Mouse (Mus musculus): ENCODE results near the gene Elf5. TPM values are rescaled to one million over a fixed set of nuclear protein-coding genes. Genes with fewer than 3 reads are reported as not detected.
A peak's percentile ranks its signal among the peaks of the same experiment; 100 is the strongest.

Gene Elf5
- polyA plus RNA-seq, 1 experiment from 2014 or later = not detected

DNA sequence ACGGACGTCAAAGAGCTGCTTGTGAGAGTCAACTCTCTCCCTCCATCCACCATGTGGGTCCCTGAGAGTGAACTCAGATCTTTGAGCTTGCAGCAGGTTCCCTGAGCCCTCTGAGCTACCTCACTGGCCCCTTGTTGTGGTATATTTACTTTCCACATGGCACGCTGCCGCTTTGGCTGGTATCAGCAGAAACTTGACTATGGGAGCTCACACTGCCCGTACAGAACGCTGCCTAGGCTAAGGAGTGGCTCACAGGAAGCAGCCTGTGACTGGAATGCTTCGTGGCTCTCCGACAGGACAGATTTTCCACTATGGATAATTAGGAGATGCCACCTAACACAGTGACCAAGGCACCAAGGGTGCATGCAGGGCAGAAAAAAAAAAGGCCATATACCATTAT is 49.7 kb downstream of the Elf5 start:
- no peak overlapping the region for H3K4me3 ChIP-seq
- H3K27me3 ChIP-seq (replicated peaks) = no peaks in the 10 kb centered on the region
- WGBS = 85% methylated on average over 8 of the region's 8 CpGs
- H3K9ac ChIP-seq = no peak overlapping the region
- no peak for ATAC-seq (replicated peaks)
- no peaks in the 10 kb centered on the region for H3K9me3 ChIP-seq
- 0 out of 2 replicates have a peak overlapping the region, but pooled peaks have one; percentile 48 for H3K27ac ChIP-seq
- H3K4me2 ChIP-seq = no peak overlapping the region
- H3K4me1 ChIP-seq = no peaks in the 10 kb centered on the region
- peaks cover 35% of the 10 kb centered on the region for H3K36me3 ChIP-seq (replicated peaks)

- no peak overlapping the region for H3K4me3 ChIP-seq
Observed at GRCm38 (mm10) chr2:103461743-103462142, 50.3 kb downstream of the Elf5 start.

GRCm38 (mm10) chr2:103462746-103463145 is 51.3 kb downstream of the Elf5 start:
- H3K4me1 ChIP-seq = no peaks in the 10 kb centered on the region
- H3K27me3 ChIP-seq (replicated peaks) = no peaks in the 10 kb centered on the region
- H3K27ac ChIP-seq = no peak overlapping the region
- no peak overlapping the region for H3K9ac ChIP-seq
- no peaks in the 10 kb centered on the region for H3K9me3 ChIP-seq
- WGBS = 93% methylated on average over 5 of the region's 5 CpGs
- peaks cover 34% of the 10 kb centered on the region for H3K36me3 ChIP-seq (replicated peaks)
- no peak overlapping the region for H3K4me3 ChIP-seq
- no peak overlapping the region for H3K4me2 ChIP-seq
- no peak for ATAC-seq (replicated peaks)

More at GRCm38 (mm10) chr2:103461743-103462142, 50.3 kb downstream of the Elf5 start:
- no peaks in the 10 kb centered on the region for H3K27me3 ChIP-seq (replicated peaks)
- 60% methylated on average over 9 of the region's 9 CpGs for WGBS
- H3K4me2 ChIP-seq = no peak overlapping the region
- ATAC-seq (replicated peaks) = no peak
- no peak overlapping the region for H3K27ac ChIP-seq
- peaks cover 34% of the 10 kb centered on the region for H3K36me3 ChIP-seq (replicated peaks)
- H3K9ac ChIP-seq = no peak overlapping the region
- H3K9me3 ChIP-seq = no peaks in the 10 kb centered on the region
- no peaks in the 10 kb centered on the region for H3K4me1 ChIP-seq

DNA sequence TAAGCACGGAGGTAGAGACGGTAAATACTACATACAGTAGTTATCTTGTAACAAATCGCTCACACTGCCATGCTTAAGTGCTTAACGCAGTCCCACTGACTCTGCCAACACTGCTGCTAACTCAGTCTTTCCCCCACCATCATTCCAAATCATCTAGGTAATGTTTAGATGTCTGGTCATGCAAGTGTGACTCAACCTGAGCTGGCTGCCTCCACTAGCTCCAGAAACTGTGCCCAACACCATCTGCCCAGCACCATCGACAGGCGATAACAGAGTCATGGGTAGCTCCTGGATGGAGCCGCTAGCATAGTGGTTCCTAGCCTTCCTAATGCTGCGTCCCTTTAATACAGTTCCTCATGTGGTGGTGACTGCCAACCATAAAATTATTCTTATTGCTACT is 53.0 kb downstream of the Elf5 start:
- 95% methylated on average over 8 of the region's 8 CpGs for WGBS
- ATAC-seq (replicated peaks) = no peak
- H3K9ac ChIP-seq = no peak overlapping the region
- H3K27ac ChIP-seq = no peak overlapping the region
- H3K36me3 ChIP-seq (replicated peaks) = peaks cover 26% of the 10 kb centered on the region
- H3K4me3 ChIP-seq = no peak overlapping the region
- H3K9me3 ChIP-seq = no peaks in the 10 kb centered on the region
- H3K27me3 ChIP-seq (replicated peaks) = no peaks in the 10 kb centered on the region
- H3K4me2 ChIP-seq = no peak overlapping the region
- no peaks in the 10 kb centered on the region for H3K4me1 ChIP-seq

- no peak overlapping the region for H3K4me2 ChIP-seq
- no peak overlapping the region for H3K27ac ChIP-seq
- no peaks in the 10 kb centered on the region for H3K4me1 ChIP-seq
- H3K4me3 ChIP-seq = no peak overlapping the region
- no peaks in the 10 kb centered on the region for H3K9me3 ChIP-seq
- peaks cover 23% of the 10 kb centered on the region; the same call in 1 of the 2 replicates for H3K36me3 ChIP-seq (replicated peaks)
- H3K27me3 ChIP-seq (replicated peaks) = no peaks in the 10 kb centered on the region
- ATAC-seq (replicated peaks) = no peak
- WGBS = 95% methylated on average over 11 of the region's 11 CpGs
- H3K9ac ChIP-seq = no peak overlapping the region
Observed at GRCm38 (mm10) chr2:103465429-103465828, 53.9 kb downstream of the Elf5 start.

DNA sequence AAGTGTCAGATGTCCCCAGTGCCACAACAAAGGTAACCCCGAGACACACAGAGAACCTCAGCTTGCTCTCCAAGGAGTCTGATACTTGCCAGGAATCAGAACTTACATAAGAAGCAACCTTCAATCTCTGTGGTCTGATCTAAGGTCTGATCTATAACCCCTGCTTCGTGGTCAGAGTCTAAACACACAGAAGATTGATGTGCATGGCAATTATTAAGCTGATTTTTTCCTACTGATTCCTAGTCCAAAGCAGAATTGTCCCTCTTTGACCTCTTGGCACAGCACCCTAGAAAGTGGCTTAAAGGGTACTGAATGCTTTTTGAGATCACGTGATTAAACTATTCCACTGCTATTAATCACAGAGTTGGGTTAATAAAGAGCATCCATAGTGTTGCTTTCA is 54.8 kb downstream of the Elf5 start:
- H3K4me3 ChIP-seq = no peak overlapping the region
- WGBS = 87% methylated on average over 3 of the region's 3 CpGs
- peaks cover 20% of the 10 kb centered on the region; the same call in 1 of the 2 replicates for H3K36me3 ChIP-seq (replicated peaks)
- no peak overlapping the region for H3K27ac ChIP-seq
- ATAC-seq (replicated peaks) = no peak
- H3K4me2 ChIP-seq = no peak overlapping the region
- H3K9ac ChIP-seq = no peak overlapping the region
- no peaks in the 10 kb centered on the region for H3K9me3 ChIP-seq
- H3K27me3 ChIP-seq (replicated peaks) = no peaks in the 10 kb centered on the region
- no peaks in the 10 kb centered on the region for H3K4me1 ChIP-seq

- no peak for ATAC-seq (replicated peaks)
- no peak overlapping the region for H3K4me2 ChIP-seq
- H3K27ac ChIP-seq = no peak overlapping the region
- no peak overlapping the region for H3K9ac ChIP-seq
- 93% methylated on average over 10 of the region's 10 CpGs for WGBS
- no peaks in the 10 kb centered on the region for H3K4me1 ChIP-seq
- no peak overlapping the region for H3K4me3 ChIP-seq
- H3K36me3 ChIP-seq (replicated peaks) = peaks cover 20% of the 10 kb centered on the region; the same call in 1 of the 2 replicates
- no peaks in the 10 kb centered on the region for H3K27me3 ChIP-seq (replicated peaks)
- H3K9me3 ChIP-seq = no peaks in the 10 kb centered on the region
Observed at GRCm38 (mm10) chr2:103466984-103467588, 55.6 kb downstream of the Elf5 start.

GRCm38 (mm10) chr2:103473362-103473761 is 61.9 kb downstream of the Elf5 start:
- Histone ChIP-seq H3K9me3 (no peaks in the 10 kb centered on the region), H3K4me2 (no peak overlapping the region), H3K27ac (no peak overlapping the region), H3K9ac (no peak overlapping the region), H3K36me3 (replicated peaks) (peaks cover 13% of the 10 kb centered on the region; the same call in 1 of the 2 replicates), H3K27me3 (replicated peaks) (no peaks in the 10 kb centered on the region), H3K4me1 (no peaks in the 10 kb centered on the region), H3K4me3 (no peak overlapping the region)
- 98% methylated on average over 3 of the region's 3 CpGs for WGBS
- no peak for ATAC-seq (replicated peaks)

DNA sequence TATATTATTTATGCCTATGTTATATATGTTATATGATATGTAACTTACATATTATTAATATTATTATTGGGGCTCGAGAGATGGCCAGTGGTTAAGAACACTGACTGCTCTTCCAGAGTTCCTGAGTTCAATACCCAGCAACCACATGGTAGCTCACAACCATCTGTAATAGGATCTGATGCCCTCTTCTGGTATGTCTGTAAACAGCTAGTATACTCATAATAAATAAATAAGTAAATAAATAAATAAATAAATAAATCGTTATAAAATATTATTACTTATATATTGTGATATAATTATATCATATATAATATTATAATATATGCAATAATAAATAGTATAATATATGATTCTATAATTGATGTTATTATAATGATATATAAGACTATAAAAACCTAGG is 64.7 kb downstream of the Elf5 start:
- Histone ChIP-seq H3K4me3 (no peak overlapping the region), H3K4me1 (no peaks in the 10 kb centered on the region)
- 96% methylated on average over 2 of the region's 2 CpGs for WGBS

GRCm38 (mm10) chr2:103476657-103477056 is 65.2 kb downstream of the Elf5 start:
- Histone ChIP-seq H3K9ac (no peak overlapping the region), H3K27ac (no peak overlapping the region), H3K9me3 (no peaks in the 10 kb centered on the region), H3K27me3 (replicated peaks) (no peaks in the 10 kb centered on the region), H3K4me3 (no peak overlapping the region), H3K4me2 (no peak overlapping the region), H3K4me1 (no peaks in the 10 kb centered on the region), H3K36me3 (replicated peaks) (peaks cover 7% of the 10 kb centered on the region; the same call in 1 of the 2 replicates)
- 91% methylated on average over 11 of the region's 11 CpGs for WGBS
- no peak for ATAC-seq (replicated peaks)

More for the DNA sequence above, 64.7 kb downstream of the Elf5 start:
- Histone ChIP-seq H3K9ac (no peak overlapping the region), H3K27ac (no peak overlapping the region), H3K9me3 (no peaks in the 10 kb centered on the region), H3K27me3 (replicated peaks) (no peaks in the 10 kb centered on the region), H3K36me3 (replicated peaks) (peaks cover 7% of the 10 kb centered on the region; the same call in 1 of the 2 replicates), H3K4me2 (no peak overlapping the region)
- no peak for ATAC-seq (replicated peaks)

DNA sequence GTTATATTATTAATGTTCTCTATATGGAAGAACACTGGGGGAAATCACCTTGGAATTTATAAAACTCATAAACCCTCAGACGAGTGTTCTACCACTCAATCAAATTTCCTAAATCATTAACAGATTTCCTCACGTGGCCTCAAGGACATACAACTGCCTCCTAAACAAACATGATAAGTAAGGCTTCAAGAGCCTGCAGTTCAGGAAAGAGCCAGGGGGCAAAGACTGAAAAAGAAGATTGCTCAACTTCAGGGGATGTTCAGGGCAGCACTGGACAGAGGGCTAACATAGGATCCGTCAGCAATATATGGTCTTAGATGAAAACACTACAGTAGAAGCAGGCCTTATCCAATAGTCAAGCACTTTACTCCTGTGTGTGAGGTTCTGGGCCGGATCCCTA is 66.0 kb downstream of the Elf5 start:
- no peak overlapping the region for H3K9ac ChIP-seq
- peaks cover 7% of the 10 kb centered on the region; the same call in 1 of the 2 replicates for H3K36me3 ChIP-seq (replicated peaks)
- 85% methylated on average over 4 of the region's 4 CpGs for WGBS
- no peak overlapping the region for H3K4me3 ChIP-seq
- no peak for ATAC-seq (replicated peaks)
- no peak overlapping the region for H3K27ac ChIP-seq
- H3K4me1 ChIP-seq = no peaks in the 10 kb centered on the region; the same call in 1 of the 2 replicates
- H3K9me3 ChIP-seq = no peaks in the 10 kb centered on the region
- no peak overlapping the region for H3K4me2 ChIP-seq
- H3K27me3 ChIP-seq (replicated peaks) = no peaks in the 10 kb centered on the region

DNA sequence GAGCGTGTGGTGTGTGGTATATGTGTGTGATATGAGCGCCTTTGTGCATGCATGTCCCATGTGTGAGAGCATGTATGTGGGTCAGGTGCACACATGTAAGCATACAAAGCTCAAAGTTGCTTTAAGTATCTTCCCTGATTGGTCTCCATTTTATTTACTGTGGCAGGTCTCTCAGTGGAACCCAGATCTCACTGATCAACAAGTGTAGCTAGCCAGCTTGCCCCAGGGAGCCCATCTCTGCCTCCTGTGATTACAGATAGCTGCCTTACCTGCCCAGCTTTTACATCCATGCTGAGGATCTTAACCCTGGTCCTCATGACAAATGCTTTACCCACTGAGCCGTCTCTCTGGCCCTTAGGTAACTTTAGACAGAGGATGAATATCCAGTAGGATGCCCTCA is 66.8 kb downstream of the Elf5 start:
- H3K9me3 ChIP-seq = no peaks in the 10 kb centered on the region
- H3K27ac ChIP-seq = no peak overlapping the region
- no peaks in the 10 kb centered on the region for H3K36me3 ChIP-seq (replicated peaks)
- H3K4me2 ChIP-seq = no peak overlapping the region
- H3K4me1 ChIP-seq = peaks cover 3% of the 10 kb centered on the region
- no peaks in the 10 kb centered on the region for H3K27me3 ChIP-seq (replicated peaks)
- 97% methylated on average over 3 of the region's 3 CpGs for WGBS
- H3K9ac ChIP-seq = no peak overlapping the region
- H3K4me3 ChIP-seq = no peak overlapping the region
- no peak for ATAC-seq (replicated peaks)

GRCm38 (mm10) chr2:103480240-103480639 is 68.8 kb downstream of the Elf5 start:
- H3K36me3 ChIP-seq (replicated peaks) = no peaks in the 10 kb centered on the region
- 91% methylated on average over 8 of the region's 8 CpGs for WGBS
- ATAC-seq (replicated peaks) = no peak

More at GRCm38 (mm10) chr2:103480240-103480639, 68.8 kb downstream of the Elf5 start:
- Histone ChIP-seq H3K27ac (no peak overlapping the region), H3K4me2 (no peak overlapping the region), H3K27me3 (replicated peaks) (no peaks in the 10 kb centered on the region), H3K4me1 (peaks cover 16% of the 10 kb centered on the region), H3K9me3 (no peaks in the 10 kb centered on the region), H3K4me3 (no peak overlapping the region), H3K9ac (no peak overlapping the region)
